Mouse (Mus musculus) heart, postnatal 0 days (tissue): ENCODE measurements around the gene Mrpl9.

Experiments used
- CTCF ChIP-seq: IDR thresholded peaks from 2 replicates; pipeline ENCODE4 v1.5.1; 2016; ENCODE audit warnings: antibody characterized with exemption, control low read depth, low read depth
- EP300 ChIP-seq: IDR thresholded peaks from 2 replicates; pipeline ENCODE4 v1.6.1; 2016; ENCODE audit warnings: antibody characterized with exemption, low read depth

GRCm38 (mm10) chr3:94482764-94483385 lies 39.8 kb downstream of the Mrpl9 start:
- TF ChIP-seq CTCF (no peak), EP300 (no peak)
